Mouse (Mus musculus) right cerebral cortex, postnatal 4 days (tissue): Measurements from ENCODE around the gene Gucy2g.
A peak's percentile ranks its signal among the peaks of the same experiment; 100 is the strongest.

Experiments
- DNase-seq: peaks from one replicate; pipeline ENCODE4 v3.0.0-alpha.2; 2022

Gucy2g gene

GRCm38 (mm10) chr19:55247563-55247962, 6.5 kb upstream of the Gucy2g start:
- DNase-seq: no peak

- no peak for DNase-seq
Observed at GRCm38 (mm10) chr19:55244791-55245231, 3.8 kb upstream of the Gucy2g start.

- DNase-seq: no peak
Observed at GRCm38 (mm10) chr19:55239766-55240426, 1.1 kb downstream of the Gucy2g start.

GRCm38 (mm10) chr19:55236564-55236963, 4.5 kb downstream of the Gucy2g start:
- DNase-seq: no peak

- DNase-seq: no peak
Observed at GRCm38 (mm10) chr19:55236026-55236425, 5.0 kb downstream of the Gucy2g start.

- no peak for DNase-seq
Observed at GRCm38 (mm10) chr19:55232136-55232535, 8.9 kb downstream of the Gucy2g start.

GRCm38 (mm10) chr19:55231081-55231480, 10.0 kb downstream of the Gucy2g start:
- no peak for DNase-seq

GRCm38 (mm10) chr19:55227135-55227534, 13.9 kb downstream of the Gucy2g start:
- no peak for DNase-seq

GRCm38 (mm10) chr19:55226621-55227020, 14.4 kb downstream of the Gucy2g start:
- DNase-seq: no peak

- no peak for DNase-seq
Observed at GRCm38 (mm10) chr19:55222268-55222667, 18.8 kb downstream of the Gucy2g start.

GRCm38 (mm10) chr19:55221208-55221607, 19.8 kb downstream of the Gucy2g start:
- no peak for DNase-seq

GRCm38 (mm10) chr19:55219359-55219758, 21.7 kb downstream of the Gucy2g start:
- no peak for DNase-seq

GRCm38 (mm10) chr19:55218741-55219221, 22.3 kb downstream of the Gucy2g start:
- DNase-seq: no peak

GRCm38 (mm10) chr19:55218192-55218739, 22.8 kb downstream of the Gucy2g start:
- peak; percentile 94 for DNase-seq

- peak; percentile 15 for DNase-seq
Observed at GRCm38 (mm10) chr19:55217365-55217764, 23.7 kb downstream of the Gucy2g start.

GRCm38 (mm10) chr19:55216876-55217275, 24.2 kb downstream of the Gucy2g start:
- no peak for DNase-seq

- DNase-seq: no peak
Observed at GRCm38 (mm10) chr19:55213617-55214340, 27.3 kb downstream of the Gucy2g start.

GRCm38 (mm10) chr19:55211698-55212097, 29.3 kb downstream of the Gucy2g start:
- no peak for DNase-seq

GRCm38 (mm10) chr19:55209084-55209483, 32.0 kb downstream of the Gucy2g start:
- DNase-seq: no peak

- DNase-seq: no peak
Observed at GRCm38 (mm10) chr19:55208654-55209053, 32.4 kb downstream of the Gucy2g start.

GRCm38 (mm10) chr19:55207746-55208538, 33.1 kb downstream of the Gucy2g start:
- no peak for DNase-seq

GRCm38 (mm10) chr19:55207205-55207604, 33.8 kb downstream of the Gucy2g start:
- no peak for DNase-seq
